Mouse (Mus musculus): ENCODE results near the gene Il17ra. TPM values are rescaled to one million over a fixed set of nuclear protein-coding genes. Genes with fewer than 3 reads are reported as not detected.

Il17ra gene
- polyA plus RNA-seq (2015; fragmentation: Illumina TruSeq; extraction: RNeasy Lipid Tissue Mini Kit (QIAGEN cat#74804); ENCODE audit: insufficient read depth, low replicate concordance) = 92.4 TPM

GRCm38 (mm10) chr6:120463086-120463871 is at the start of gene Il17ra:
Gene Il17ra (plus strand): TSS chr6:120463247.

GRCm38 (mm10) chr6:120493374-120494181 is 30.5 kb downstream of the Il17ra start, which contains the start of gene Tmem121b:
Gene Tmem121b (minus strand): TSS chr6:120493807.

GRCm38 (mm10) chr6:120531020-120531965 is 68.2 kb downstream of the Il17ra start, which contains the start of gene Hdhd5:
Gene Hdhd5 (minus strand): TSS chr6:120531319.

Other genes with a start within 250 kb of the Il17ra start
- gene D330020A13Rik, start 168.9 kb upstream of the Il17ra start, polyA plus RNA-seq (2015; fragmentation: Illumina TruSeq; extraction: RNeasy Lipid Tissue Mini Kit (QIAGEN cat#74804); ENCODE audit: insufficient read depth, low replicate concordance) = not detected
- gene B4galnt3, start 168.7 kb upstream of the Il17ra start, polyA plus RNA-seq (2015; fragmentation: Illumina TruSeq; extraction: RNeasy Lipid Tissue Mini Kit (QIAGEN cat#74804); ENCODE audit: insufficient read depth, low replicate concordance) = 0.08 TPM
- gene Kdm5a, start 99.1 kb upstream of the Il17ra start, polyA plus RNA-seq (2015; fragmentation: Illumina TruSeq; extraction: RNeasy Lipid Tissue Mini Kit (QIAGEN cat#74804); ENCODE audit: insufficient read depth, low replicate concordance) = 90.2 TPM
- 24.7 TPM for gene Ccdc77, start 98.9 kb upstream of the Il17ra start, polyA plus RNA-seq (2015; fragmentation: Illumina TruSeq; extraction: RNeasy Lipid Tissue Mini Kit (QIAGEN cat#74804); ENCODE audit: insufficient read depth, low replicate concordance)
- gene Tmem121b, start 30.6 kb downstream of the Il17ra start, polyA plus RNA-seq (2015; fragmentation: Illumina TruSeq; extraction: RNeasy Lipid Tissue Mini Kit (QIAGEN cat#74804); ENCODE audit: insufficient read depth, low replicate concordance) = 0.22 TPM
- 31.0 TPM for gene Hdhd5, start 68.1 kb downstream of the Il17ra start, polyA plus RNA-seq (2015; fragmentation: Illumina TruSeq; extraction: RNeasy Lipid Tissue Mini Kit (QIAGEN cat#74804); ENCODE audit: insufficient read depth, low replicate concordance)
- gene Cecr2, start 203.1 kb downstream of the Il17ra start, polyA plus RNA-seq (2015; fragmentation: Illumina TruSeq; extraction: RNeasy Lipid Tissue Mini Kit (QIAGEN cat#74804); ENCODE audit: insufficient read depth, low replicate concordance) = 11.3 TPM